Mouse (Mus musculus) cortical plate, adult 2 months (tissue): ENCODE data around the gene Hpcal1. TPM values are rescaled to one million over a fixed set of nuclear protein-coding genes. Genes with fewer than 3 reads are reported as not detected.
A peak's percentile ranks its signal among the peaks of the same experiment; 100 is the strongest.
"Not testable (repeated sequence)": the region's sequence is repeated elsewhere in the genome, so short reads cannot be mapped to it uniquely, and the experiment has no call there.

ENCODE experiments used
- H3K27ac ChIP-seq: fragments of 200-500 bp; 2 replicates; pipeline ENCODE4 v1.5.1; 2012; ENCODE audit warnings: low read length, control low read depth, inconsistent platforms; ENCODE audit not compliant: insufficient read depth
- H3K4me1 ChIP-seq: fragments of 200-500 bp; 2 replicates; pipeline ENCODE4 v1.6.1; 2011; ENCODE audit warnings: low read length; ENCODE audit not compliant: control insufficient read depth, insufficient read depth
- H3K4me3 ChIP-seq: fragments of 200-500 bp; 2 replicates; pipeline ENCODE4 v1.5.1; 2011; ENCODE audit warnings: mild to moderate bottlenecking, low read length, control low read depth; ENCODE audit not compliant: insufficient read depth
- CTCF ChIP-seq: fragments of 200-500 bp; IDR thresholded peaks from 2 replicates; pipeline ENCODE4 v1.5.1; 2011; ENCODE audit warnings: mild to moderate bottlenecking, control low read depth, low read length; ENCODE audit not compliant: insufficient read depth; ENCODE audit errors: extremely low read depth
- POLR2A ChIP-seq: fragments of 200-500 bp; IDR thresholded peaks from 2 replicates; pipeline ENCODE4 v1.6.1; 2011; ENCODE audit warnings: mild to moderate bottlenecking, low read length, control low read depth; ENCODE audit not compliant: insufficient read depth; ENCODE audit errors: extremely low read depth
- polyA plus RNA-seq: library from polyadenylated mRNA; depleted of rRNA; stranded (reverse); fragments of >200 nt; gene quantifications from 2 replicates; pipeline ENCODE4 v1.2.3, GENCODE M21; 2012

Gene Hpcal1
- polyA plus RNA-seq, 1 experiment, result 71.1 TPM

DNA sequence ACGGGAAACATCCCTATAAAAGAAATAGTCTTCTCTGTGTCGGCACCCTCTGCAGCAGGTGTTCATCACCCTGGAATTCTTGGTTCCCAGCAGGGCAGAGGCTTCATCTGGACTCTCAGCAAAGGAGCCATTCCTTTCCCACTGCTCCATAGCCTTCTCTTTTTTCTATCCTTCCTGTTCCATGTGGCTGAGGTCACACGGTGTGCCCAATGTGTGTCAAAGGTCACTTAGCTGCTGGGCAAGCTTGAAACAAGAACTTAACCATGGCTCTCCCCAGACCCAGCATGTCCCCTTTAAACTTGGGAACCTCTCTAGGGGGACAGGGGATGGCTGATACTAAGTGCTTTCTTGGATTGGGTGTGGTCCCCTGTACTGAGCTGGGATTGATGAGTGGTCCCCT lies 73.3 kb downstream of the Hpcal1 start:
- H3K27ac ChIP-seq, result no peak overlapping the region
- no peak overlapping the region for H3K4me3 ChIP-seq
- TF ChIP-seq POLR2A (no peak), CTCF (no peak)
- H3K4me1 ChIP-seq, result no peaks in the 10 kb centered on the region

DNA sequence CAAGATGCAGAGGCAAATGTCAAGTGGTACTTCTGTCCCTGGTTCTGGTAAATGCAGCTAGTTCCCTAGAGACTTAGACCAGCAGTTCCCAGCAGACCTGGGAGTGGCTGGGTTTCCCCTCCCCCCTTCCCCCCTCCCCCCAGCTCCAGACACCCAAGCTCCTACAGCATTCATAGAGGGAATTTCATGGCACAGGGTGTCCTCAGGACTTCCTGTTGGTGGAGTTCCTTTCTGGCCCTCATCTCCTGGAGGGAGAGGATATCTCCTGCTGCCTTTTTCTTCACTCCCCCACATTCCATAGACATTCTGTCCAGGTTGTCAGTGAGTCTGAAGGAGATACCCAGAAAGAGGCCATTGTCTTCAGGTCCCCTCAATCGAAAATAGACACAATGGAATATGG lies 76.9 kb downstream of the Hpcal1 start:
- not testable (repeated sequence) for H3K4me1 ChIP-seq, H3K27ac ChIP-seq, H3K4me3 ChIP-seq

DNA sequence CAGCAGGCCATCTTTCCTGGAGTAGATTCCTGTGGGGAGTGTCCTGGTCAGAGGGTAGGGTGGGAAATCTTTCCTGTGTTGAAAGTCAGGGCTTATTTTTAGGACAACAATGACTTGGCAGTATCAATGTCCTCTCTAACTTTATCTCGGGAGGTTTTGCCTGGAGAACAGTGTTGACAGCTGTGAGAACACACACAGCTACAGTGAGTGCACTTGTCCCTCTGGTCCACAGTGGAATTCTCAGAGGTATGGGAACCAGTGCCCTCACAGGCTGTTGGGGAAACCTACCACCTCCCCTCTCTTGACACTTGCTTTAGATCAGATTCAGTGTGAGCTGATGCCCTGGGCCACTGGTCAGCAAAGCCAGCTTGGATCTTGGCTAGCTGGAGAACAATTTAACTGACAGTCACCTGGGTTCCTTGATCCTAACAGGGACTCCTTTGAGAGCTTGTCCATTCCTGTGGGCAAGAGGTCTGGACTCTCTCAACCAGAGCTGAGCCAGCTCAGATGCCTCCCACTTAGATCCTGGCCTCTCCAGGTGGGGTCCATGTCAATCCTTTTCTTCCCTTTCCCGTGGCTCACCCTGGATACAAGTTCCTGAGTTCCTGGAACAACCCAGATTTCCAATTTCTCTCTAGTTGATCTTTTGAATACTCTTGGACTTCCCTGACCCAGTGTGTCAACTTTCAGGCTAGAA lies 79.0 kb downstream of the Hpcal1 start:
- Histone ChIP-seq H3K4me1 (no peaks in the 10 kb centered on the region), H3K27ac (no peak overlapping the region), H3K4me3 (no peak overlapping the region)

DNA sequence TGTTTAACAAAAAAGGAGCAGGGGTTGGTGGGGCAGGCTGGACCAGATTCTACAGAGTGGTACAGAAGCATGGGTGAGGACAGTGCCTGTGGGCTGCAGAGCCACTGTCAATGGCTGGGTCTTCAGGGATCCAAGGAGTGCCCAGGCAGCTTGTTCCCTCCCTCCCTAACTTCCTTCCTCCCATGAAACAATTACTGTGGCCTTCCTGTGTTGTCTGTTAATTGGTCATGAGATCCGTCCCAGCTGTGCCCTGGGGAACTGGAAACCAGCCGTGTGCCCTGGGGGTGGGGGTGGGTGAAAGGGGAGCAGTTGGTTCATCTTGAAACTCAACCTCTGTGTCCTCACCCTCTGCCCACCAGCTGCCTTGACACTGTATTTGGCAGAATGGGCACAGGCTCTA lies 79.9 kb downstream of the Hpcal1 start:
- no peak for TF ChIP-seq POLR2A
- TF ChIP-seq CTCF, result no peak
- no peaks in the 10 kb centered on the region for H3K4me1 ChIP-seq
- no peak overlapping the region for H3K4me3 ChIP-seq
- H3K27ac ChIP-seq, result no peak overlapping the region

More for the DNA sequence above, 79.0 kb downstream of the Hpcal1 start:
- TF ChIP-seq CTCF, result no peak
- no peak for TF ChIP-seq POLR2A

DNA sequence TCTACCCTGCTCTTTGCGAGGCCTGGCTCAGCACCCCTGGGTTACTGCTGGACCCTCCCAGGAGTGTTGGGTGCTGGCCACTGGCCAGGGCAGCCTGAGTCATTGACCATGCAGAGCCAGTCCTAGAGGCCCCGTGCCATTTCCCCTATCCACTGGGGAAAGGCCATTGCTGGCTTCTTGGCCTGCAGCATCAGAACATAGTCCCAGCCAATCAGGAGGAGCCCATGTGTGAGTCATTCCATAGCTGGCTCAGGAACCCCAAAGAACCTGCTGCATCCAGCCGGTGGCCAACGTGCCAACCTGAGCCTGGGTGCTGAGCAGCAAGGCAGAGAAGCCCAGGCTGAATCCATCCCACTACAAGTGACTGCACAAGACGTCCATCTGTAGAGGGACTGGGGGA lies 83.1 kb downstream of the Hpcal1 start:
- not testable (repeated sequence) for H3K27ac ChIP-seq, H3K4me1 ChIP-seq, H3K4me3 ChIP-seq

DNA sequence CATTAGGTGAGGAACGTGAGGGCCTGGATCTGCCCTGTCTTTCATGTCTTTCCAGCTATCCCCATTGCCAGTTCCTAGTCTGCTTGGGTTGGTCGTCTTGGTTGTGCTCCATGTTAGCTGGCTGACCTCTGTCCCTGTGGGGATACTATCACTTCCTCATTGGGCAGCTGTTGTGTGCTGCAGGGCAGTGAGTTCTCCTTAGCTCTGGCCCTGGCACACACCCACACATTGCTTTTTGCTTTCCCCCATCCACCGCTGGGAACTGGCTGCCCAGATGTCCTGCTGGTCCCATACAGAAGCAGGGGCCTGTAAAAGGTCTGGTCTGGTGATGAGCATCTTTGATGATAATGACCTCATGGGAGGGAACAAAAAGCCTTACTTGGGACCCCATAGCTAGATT lies 84.2 kb downstream of the Hpcal1 start:
- H3K4me3 ChIP-seq, H3K4me1 ChIP-seq: not testable (repeated sequence)

DNA sequence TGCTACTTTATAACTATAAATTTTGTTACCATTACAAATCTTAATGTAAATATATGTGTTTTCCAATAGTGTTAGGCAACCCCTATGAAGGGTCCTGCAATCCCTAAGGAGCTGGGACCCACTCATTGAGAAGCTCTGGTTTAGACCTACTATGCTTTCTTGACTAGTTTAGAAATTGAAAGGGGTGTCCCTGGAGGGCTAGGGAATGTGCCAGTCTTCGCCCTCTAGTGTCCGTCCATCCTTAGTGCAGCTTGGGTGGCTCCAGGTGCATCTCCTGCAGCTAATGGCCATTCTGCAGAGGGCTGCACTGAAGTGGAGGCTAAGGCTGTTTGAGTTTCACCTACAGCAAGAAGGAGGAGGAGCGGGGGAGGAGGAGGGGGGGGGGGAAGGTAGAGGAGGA lies 87.7 kb downstream of the Hpcal1 start:
- TF ChIP-seq CTCF, result peak; percentile 69
- no peak for TF ChIP-seq POLR2A
- H3K4me3 ChIP-seq, result no peak overlapping the region
- H3K27ac ChIP-seq, result no peak overlapping the region
- H3K4me1 ChIP-seq, result no peaks in the 10 kb centered on the region

More for the DNA sequence above, 84.2 kb downstream of the Hpcal1 start:
- H3K27ac ChIP-seq, result not testable (repeated sequence)

DNA sequence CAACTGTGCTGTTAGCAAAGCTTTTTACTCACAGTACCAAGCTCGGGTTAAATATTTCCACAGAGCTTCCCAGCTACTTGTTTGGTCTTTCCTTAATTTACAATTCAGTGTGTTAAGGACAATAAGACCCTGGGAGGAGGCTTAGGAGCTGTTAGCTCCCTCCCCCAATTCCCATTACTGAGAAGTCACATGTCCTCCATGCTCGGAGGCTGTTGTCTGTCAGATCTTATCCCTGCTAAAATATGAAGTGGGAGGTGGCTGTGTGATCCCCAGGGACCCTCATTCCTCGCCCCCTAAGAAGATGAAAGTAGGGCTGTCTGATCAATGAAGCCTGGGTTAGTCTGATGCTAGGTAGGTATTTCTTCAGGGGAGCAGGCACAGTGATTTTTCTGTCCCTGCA lies 88.4 kb downstream of the Hpcal1 start:
- Histone ChIP-seq H3K4me1 (no peaks in the 10 kb centered on the region), H3K27ac (no peak overlapping the region), H3K4me3 (no peak overlapping the region)
- no peak for TF ChIP-seq POLR2A
- no peak for TF ChIP-seq CTCF

DNA sequence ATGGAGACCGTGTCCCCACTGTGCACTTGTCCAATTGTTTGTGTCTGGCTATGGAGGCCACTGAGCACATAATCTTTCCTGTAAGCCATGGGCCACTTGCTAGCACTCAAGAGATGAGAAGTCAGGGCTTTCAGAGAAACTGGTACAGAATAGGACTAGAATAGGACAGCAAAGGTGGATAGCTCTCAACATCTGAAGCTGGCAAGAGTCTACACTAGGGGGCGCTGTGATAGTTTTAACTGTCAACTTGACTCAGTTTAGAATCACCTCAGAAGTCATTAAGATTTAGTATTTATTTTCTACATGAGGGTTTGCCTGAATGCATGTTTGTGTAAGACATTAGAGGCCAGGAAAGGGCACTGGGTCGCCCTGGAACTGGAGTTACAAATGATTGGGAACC lies 98.8 kb downstream of the Hpcal1 start:
- Histone ChIP-seq H3K4me3 (no peak overlapping the region), H3K27ac (no peak overlapping the region), H3K4me1 (peaks cover 1% of the 10 kb centered on the region; the same call in 1 of the 2 replicates)
- TF ChIP-seq POLR2A (no peak), CTCF (no peak)

DNA sequence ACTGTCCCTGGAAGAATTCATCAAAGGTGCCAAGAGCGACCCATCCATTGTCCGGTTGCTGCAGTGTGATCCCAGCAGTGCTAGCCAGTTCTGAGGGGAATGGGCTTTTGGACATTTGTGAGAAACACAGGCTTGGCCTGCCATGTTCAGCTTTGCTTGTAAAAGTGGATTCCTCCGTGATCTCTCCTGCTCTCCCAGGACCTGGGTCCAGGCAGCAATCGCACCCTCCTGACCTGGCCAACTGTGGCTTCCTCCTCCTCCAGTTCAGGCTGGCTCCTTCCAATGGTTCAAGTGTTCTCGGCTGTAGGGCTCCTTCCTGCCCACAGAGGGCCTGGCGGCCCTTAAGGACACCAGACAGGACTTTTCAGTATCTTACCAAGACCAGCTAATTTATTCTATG lies 100.5 kb downstream of the Hpcal1 start:
- TF ChIP-seq POLR2A (no peak), CTCF (no peak)
- Histone ChIP-seq H3K27ac (no peak overlapping the region), H3K4me3 (no peak overlapping the region), H3K4me1 (peaks cover 1% of the 10 kb centered on the region; the same call in 1 of the 2 replicates)

DNA sequence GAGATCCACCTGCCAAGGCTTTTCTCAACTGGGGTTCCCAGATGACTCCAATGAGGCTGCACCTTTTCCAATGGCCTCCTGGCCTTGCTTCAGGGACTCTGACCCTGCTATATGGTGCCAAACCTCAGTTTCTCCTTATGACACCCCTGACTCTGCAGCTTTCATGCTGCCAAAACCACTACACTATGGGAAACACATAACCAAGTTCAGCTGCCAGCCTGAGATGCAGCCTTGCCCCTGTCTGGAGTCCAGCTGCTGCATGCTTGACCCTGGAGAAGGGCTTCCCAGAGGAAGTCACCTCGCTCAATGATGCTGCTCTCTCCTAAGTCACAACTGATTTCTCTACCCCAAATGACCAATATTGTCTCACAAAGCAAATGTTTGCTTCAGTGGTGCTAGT lies 102.1 kb downstream of the Hpcal1 start:
- Histone ChIP-seq H3K4me3 (no peak overlapping the region), H3K27ac (no peak overlapping the region), H3K4me1 (peaks cover 1% of the 10 kb centered on the region; the same call in 1 of the 2 replicates)
- no peak for TF ChIP-seq CTCF
- TF ChIP-seq POLR2A, result no peak
